Comparison of ENCODE assay signal across 8 mouse cellular contexts in genomic region chr5:77464851-77465548, GRCm38 (mm10). TPM values are rescaled to one million over a fixed set of nuclear protein-coding genes. Genes with fewer than 3 reads are reported as not detected.
A peak's percentile ranks its signal among the peaks of the same experiment; 100 is the strongest.
DNase-seq lines count a peak whose midpoint lies in the region; ATAC-seq and TF ChIP-seq lines count a peak whose summit lies in the region.

No protein-coding gene starts in this region.

- H3K9me3 ChIP-seq in forebrain, embryonic 10.5 days, result no peaks in the 10 kb centered on the region
- no peaks in the 10 kb centered on the region for H3K9me3 ChIP-seq in forebrain, embryonic 15.5 days
- H3K9me3 ChIP-seq in heart, embryonic 11.5 days (replicated peaks; ENCODE audit: control insufficient read depth, low read length), result no peaks in the 10 kb centered on the region

- no peak overlapping the region for H3K4me2 ChIP-seq in forebrain, embryonic 15.5 days (replicated peaks)
- peak overlapping the region; percentile 29 for H3K4me2 ChIP-seq in heart, embryonic 11.5 days

- no peak; the same call in 1 of the 2 replicates for TF ChIP-seq POLR2A in testis, adult 2 months (IDR thresholded peaks at IDR 0.05; ENCODE audit: control insufficient read depth, low read depth, low read length)

- peak; percentile 50 for DNase-seq in forebrain, embryonic 10.5 days (ENCODE audit: extremely low spot score, low spot score)
- peak; percentile 65 for DNase-seq in adrenal gland, adult 2 months
- peak; percentile 70 for DNase-seq in embryo, embryonic 10 days (ENCODE audit: low spot score)
- DNase-seq in layer of hippocampus, postnatal 36 days, result peak; percentile 24 to 33

- 63% methylated on average over 19 of the region's 19 CpGs for whole genome bisulfite sequencing in forebrain, embryonic 10.5 days
- WGBS in forebrain, embryonic 15.5 days, result 60% methylated on average over 19 of the region's 19 CpGs
- WGBS in heart, embryonic 11.5 days (ENCODE audit: insufficient replicate concordance), result 55% methylated on average over 19 of the region's 19 CpGs

- H3K4me3 ChIP-seq in forebrain, embryonic 10.5 days, result no peak overlapping the region
- no peak overlapping the region for H3K4me3 ChIP-seq in forebrain, embryonic 15.5 days
- H3K4me3 ChIP-seq in heart, embryonic 11.5 days (ENCODE audit: low read depth, low read length), result no peak overlapping the region
- peak overlapping the region; percentile 79 for H3K4me3 ChIP-seq in testis, adult 2 months (ENCODE audit: control insufficient read depth, low read depth, low read length)

- no peak for ATAC-seq in forebrain, embryonic 15.5 days (replicated peaks)
- no peak for ATAC-seq in heart, embryonic 11.5 days (replicated peaks; ENCODE audit: insufficient number of reproducible peaks, low FRiP score, low TSS enrichment)
- peak; percentile 52; the same call in 1 of the 2 replicates for ATAC-seq in megakaryocyte-erythroid progenitor cell, adult 5-6 weeks (replicated peaks; ENCODE audit: low FRiP score, low TSS enrichment, poor library complexity, severe bottlenecking)

- H3K27me3 ChIP-seq in forebrain, embryonic 10.5 days (ENCODE audit: poor library complexity, severe bottlenecking), result no peaks in the 10 kb centered on the region
- H3K27me3 ChIP-seq in forebrain, embryonic 15.5 days, result no peaks in the 10 kb centered on the region
- H3K27me3 ChIP-seq in heart, embryonic 11.5 days (ENCODE audit: control insufficient read depth, insufficient read depth, low read length), result no peaks in the 10 kb centered on the region
- no peaks in the 10 kb centered on the region for H3K27me3 ChIP-seq in testis, adult 2 months (ENCODE audit: control insufficient read depth, insufficient read depth, low read length)

- H3K4me1 ChIP-seq in forebrain, embryonic 10.5 days, result peaks cover 20% of the 10 kb centered on the region
- H3K4me1 ChIP-seq in forebrain, embryonic 15.5 days, result no peaks in the 10 kb centered on the region
- H3K4me1 ChIP-seq in heart, embryonic 11.5 days (ENCODE audit: control insufficient read depth, insufficient read depth, low read length), result no peaks in the 10 kb centered on the region
- peaks cover 17% of the 10 kb centered on the region for H3K4me1 ChIP-seq in testis, adult 2 months (ENCODE audit: control insufficient read depth, insufficient read depth, low read length)

- H3K9ac ChIP-seq in forebrain, embryonic 15.5 days (replicated peaks), result no peak overlapping the region
- H3K9ac ChIP-seq in heart, embryonic 11.5 days (ENCODE audit: low read depth, low read length), result no peak overlapping the region

- H3K27ac ChIP-seq in forebrain, embryonic 10.5 days, result no peak overlapping the region
- H3K27ac ChIP-seq in forebrain, embryonic 15.5 days (replicated peaks), result no peak overlapping the region
- H3K27ac ChIP-seq in heart, embryonic 11.5 days (ENCODE audit: low read depth, low read length), result no peak overlapping the region
- no peak overlapping the region for H3K27ac ChIP-seq in testis, adult 2 months (ENCODE audit: control insufficient read depth, insufficient read depth, low read depth, low read length)

- TF ChIP-seq CTCF in testis, adult 2 months (IDR thresholded peaks at IDR 0.05; ENCODE audit: control insufficient read depth, insufficient read depth, insufficient replicate concordance, low read depth, low read length), result peak; percentile 62; the same call in 1 of the 2 replicates

- H3K36me3 ChIP-seq in forebrain, embryonic 10.5 days (replicated peaks), result no peaks in the 10 kb centered on the region
- no peaks in the 10 kb centered on the region for H3K36me3 ChIP-seq in forebrain, embryonic 15.5 days
- H3K36me3 ChIP-seq in heart, embryonic 11.5 days (ENCODE audit: control insufficient read depth, insufficient read depth, low read length), result no peaks in the 10 kb centered on the region
- no peaks in the 10 kb centered on the region for H3K36me3 ChIP-seq in testis, adult 2 months (ENCODE audit: control insufficient read depth, insufficient read depth, low read length)

RNA-seq across cellular contexts. Expression of gene Igfbp7, which starts 57.2 kb away (rescaled TPM):
- 4.4 and 5.1 TPM in 2 replicates for polyA plus RNA-seq in forebrain, embryonic 10.5 days (2016; fragmentation: Nextera tagmentation; extraction: Ambion mirVana)
- polyA plus RNA-seq in forebrain, embryonic 15.5 days (2015; fragmentation: Nextera tagmentation; extraction: Ambion mirVana), result 55.4 and 59.7 TPM in 2 replicates
- total RNA-seq in adrenal gland, adult 2 months (2021), result 100 to 1,000 TPM; 651 to 852 TPM
- polyA plus RNA-seq in adrenal gland, adult 2 months (2012; rRNA removed), result 5,575 and 9,689 TPM in 2 replicates
- polyA plus RNA-seq in heart, embryonic 11.5 days (2014; fragmentation: Nextera tagmentation; extraction: Ambion mirVana), result 35.3 and 38.1 TPM in 2 replicates
- 10 to 100 TPM; 26.8 to 30.0 TPM for total RNA-seq in layer of hippocampus, postnatal 36 days (2021)
- 0.42 TPM in 1 of 2 replicates, not detected in the other for total RNA-seq in megakaryocyte-erythroid progenitor cell, adult 5-6 weeks (2014; fragmentation: Nextera tagmentation)
- total RNA-seq in megakaryocyte-erythroid progenitor cell, adult 5-6 weeks (2017), result not detected in 2 replicates
- polyA plus RNA-seq in testis, adult 2 months (2012; rRNA removed), result 94.8 and 143 TPM in 2 replicates

Comparison
In these comparisons a context has a peak if more than half of its experiments do, and no peak if none do; other contexts are left out.
1. RNA of gene Igfbp7, which starts 57.2 kb away (polyA plus RNA-seq): 5,575 to 9,689 TPM in adrenal gland, adult 2 months; 94.8 to 143 TPM in testis, adult 2 months, 55.4 to 59.7 TPM in forebrain, embryonic 15.5 days, 35.3 to 38.1 TPM in heart, embryonic 11.5 days and 4.4 to 5.1 TPM in forebrain, embryonic 10.5 days; every median in the first group is over 10 times any median in the second.
2. Peak in every context shown above with its lines, with median percentiles within 50 percentile points of each other: DNase-seq.